Mouse (Mus musculus): Measurements from ENCODE around the gene Tenm2. TPM values are rescaled to one million over a fixed set of nuclear protein-coding genes. Genes with fewer than 3 reads are reported as not detected.

Gene Tenm2
- total and polyA plus RNA-seq, 3 experiments, result not detected

GRCm38 (mm10) chr11:37248796-37249195 is 13.0 kb upstream of the Tenm2 start:
- dilution Hi-C loops (cut with MboI; ENCODE audit: extremely low pct_ligation_motif_present, extremely low pct_unique_long_range_greater_than_20kb, low sequenced_read_pairs), result no loop called here
- Histone ChIP-seq H3K27ac (ENCODE audit: insufficient read depth, low read depth) (no peak overlapping the region), H3K4me2 (ENCODE audit: insufficient read depth, low read depth, poor library complexity, severe bottlenecking) (no peak overlapping the region), H3K36me3 (replicated peaks in 1 of 2; ENCODE audit: control insufficient read depth in 1 of 2, insufficient read depth in 1 of 2, low read length in 1 of 2) (no peaks in the 10 kb centered on the region), H3K27me3 (replicated peaks) (no peaks in the 10 kb centered on the region), H3K4me1 (ENCODE audit: control insufficient read depth in 1 of 2, insufficient read depth in 2 of 2) (no peaks in the 10 kb centered on the region), H3K9me3 (replicated peaks; ENCODE audit: low read length) (peaks cover 45% of the 10 kb centered on the region), H3K9ac (ENCODE audit: insufficient read depth, low read depth) (no peak overlapping the region), H3K79me2 (replicated peaks; ENCODE audit: control insufficient read depth, extremely low read depth, insufficient read depth, poor library complexity, severe bottlenecking) (no peaks in the 10 kb centered on the region), H3K4me3 (replicated peaks in 1 of 3; ENCODE audit: low read depth in 2 of 3, low read length in 2 of 3, poor library complexity in 1 of 3) (no peak overlapping the region)
- in situ Hi-C loops (cut with MboI; ENCODE audit: low pct_ligation_motif_present, low pct_unique_long_range_greater_than_20kb, low sequenced_read_pairs), result no loop called here
- no peak for DNase-seq (ENCODE audit: extremely low read depth)
- TF ChIP-seq JUN (IDR thresholded peaks at IDR 0.05; ENCODE audit: insufficient read depth, low read depth, low read length) (no peak), ZKSCAN1 (IDR thresholded peaks at IDR 0.05; ENCODE audit: borderline replicate concordance, low read depth, low read length) (no peak), MXI1 (IDR thresholded peaks at IDR 0.05; ENCODE audit: low read depth, low read length) (no peak), ZMIZ1 (IDR thresholded peaks at IDR 0.05; ENCODE audit: low read depth, low read length) (no peak), SIN3A (IDR thresholded peaks at IDR 0.05; ENCODE audit: low read length) (no peak), KAT2A (IDR thresholded peaks at IDR 0.05; ENCODE audit: insufficient replicate concordance, low read length) (no peak), RAD21 (IDR thresholded peaks at IDR 0.05; ENCODE audit: low read depth, low read length) (no peak), UBTF (IDR thresholded peaks at IDR 0.05; ENCODE audit: low read depth, low read length) (no peak), ELF1 (IDR thresholded peaks at IDR 0.05; ENCODE audit: low read depth, low read length) (no peak), RCOR1 (conservative IDR thresholded peaks at IDR 0.05; ENCODE audit: low read depth, low read length) (no peak), EP300 (IDR thresholded peaks at IDR 0.05; ENCODE audit: low read length) (no peak), NELFE (IDR thresholded peaks at IDR 0.05; ENCODE audit: low read depth, low read length) (no peak), MAFK (IDR thresholded peaks at IDR 0.05; ENCODE audit: insufficient replicate concordance, low read length) (no peak), SMC3 (IDR thresholded peaks at IDR 0.05; ENCODE audit: low read depth, low read length) (no peak), ZNF384 (IDR thresholded peaks at IDR 0.05; ENCODE audit: low read depth, low read length) (no peak)

GRCm38 (mm10) chr11:37237096-37237725 is 1.4 kb upstream of the Tenm2 start:
- in situ Hi-C loops (cut with MboI; ENCODE audit: low pct_ligation_motif_present, low pct_unique_long_range_greater_than_20kb, low sequenced_read_pairs) (no loop called here), dilution Hi-C loops (cut with MboI; ENCODE audit: extremely low pct_ligation_motif_present, extremely low pct_unique_long_range_greater_than_20kb, low sequenced_read_pairs) (no loop called here)
- no peak overlapping the region for H3K4me3 ChIP-seq (replicated peaks in 1 of 3; ENCODE audit: low read depth in 2 of 3, low read length in 2 of 3, poor library complexity in 1 of 3)
- no peak for DNase-seq (ENCODE audit: extremely low read depth)
- no peaks in the 10 kb centered on the region for H3K4me1 ChIP-seq (ENCODE audit: control insufficient read depth in 1 of 2, insufficient read depth in 2 of 2)
- no peak overlapping the region for H3K4me2 ChIP-seq (ENCODE audit: insufficient read depth, low read depth, poor library complexity, severe bottlenecking)
- TF ChIP-seq EP300 (IDR thresholded peaks at IDR 0.05; ENCODE audit: low read length) (no peak), MAZ (IDR thresholded peaks at IDR 0.05; ENCODE audit: low read depth, low read length) (no peak), CTCF (conservative IDR thresholded peaks at IDR 0.05 in 1 of 2, IDR thresholded peaks at IDR 0.05 in 1 of 2; ENCODE audit: low read depth in 2 of 2, low read length in 2 of 2) (no peak), JUND (conservative IDR thresholded peaks at IDR 0.05; ENCODE audit: low read depth, low read length) (no peak), ZMIZ1 (IDR thresholded peaks at IDR 0.05; ENCODE audit: low read depth, low read length) (no peak), ZNF384 (IDR thresholded peaks at IDR 0.05; ENCODE audit: low read depth, low read length) (no peak), GABPA (IDR thresholded peaks at IDR 0.05; ENCODE audit: insufficient replicate concordance, low read depth, low read length) (no peak), NELFE (IDR thresholded peaks at IDR 0.05; ENCODE audit: low read depth, low read length) (no peak)
- peaks cover 80% of the 10 kb centered on the region for H3K9me3 ChIP-seq (replicated peaks; ENCODE audit: low read length)
- H3K27me3 ChIP-seq (replicated peaks), result no peaks in the 10 kb centered on the region
- H3K79me2 ChIP-seq (replicated peaks; ENCODE audit: control insufficient read depth, extremely low read depth, insufficient read depth, poor library complexity, severe bottlenecking), result no peaks in the 10 kb centered on the region
- no peak overlapping the region for H3K27ac ChIP-seq (ENCODE audit: insufficient read depth, low read depth)
- H3K36me3 ChIP-seq (replicated peaks in 1 of 2; ENCODE audit: control insufficient read depth in 1 of 2, insufficient read depth in 1 of 2, low read length in 1 of 2), result no peaks in the 10 kb centered on the region
- H3K9ac ChIP-seq (ENCODE audit: insufficient read depth, low read depth), result no peak overlapping the region
